Mouse (Mus musculus): Measurements from ENCODE around the gene Dnlz.

DNA sequence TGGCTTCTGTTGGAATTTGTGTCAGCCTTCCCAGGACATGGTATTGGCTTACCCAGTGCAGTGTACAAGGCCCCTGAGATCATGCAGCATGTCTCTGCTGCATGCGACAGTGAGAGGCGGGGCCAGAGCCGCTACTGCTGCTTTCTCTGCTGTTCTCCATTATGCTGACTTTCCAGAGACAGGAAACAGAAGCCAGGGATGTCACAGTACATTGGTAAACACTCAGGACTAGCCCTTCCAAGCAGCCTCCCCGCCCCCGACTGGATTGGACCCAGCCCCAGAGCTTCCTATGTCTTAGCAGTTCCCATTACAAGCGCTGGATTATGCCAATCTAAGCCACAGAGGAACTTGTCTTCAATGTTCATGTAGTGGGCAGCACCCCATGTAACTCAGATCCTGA, 3.7 kb downstream of the Dnlz start:
- TF ChIP-seq CTCF (IDR thresholded peaks at IDR 0.05; ENCODE audit: extremely low read depth, insufficient read depth, low read length) (no peak), POLR2A (IDR thresholded peaks at IDR 0.05; ENCODE audit: extremely low read depth, insufficient read depth, low read length) (no peak)

Measured in cortical plate, adult 2 months (tissue).